In genomic region chr9:96363581-96364140, GRCm38 (mm10) we compare ENCODE assay signal across 8 mouse cellular contexts. TPM values are rescaled to one million over a fixed set of nuclear protein-coding genes. Genes with fewer than 3 reads are reported as not detected.
DNase-seq lines count a peak whose midpoint lies in the region; ATAC-seq and TF ChIP-seq lines count a peak whose summit lies in the region.

No protein-coding gene starts in this region.

- H3K9me3 ChIP-seq in lung, embryonic 14.5 days (ENCODE audit: low read depth, low read length), result no peaks in the 10 kb centered on the region

- no peaks in the 10 kb centered on the region for H3K36me3 ChIP-seq in lung, embryonic 14.5 days (ENCODE audit: insufficient read depth)

- peak; percentile 79 for DNase-seq in MN1 (ENCODE audit: low spot score)
- peak; percentile 72 for DNase-seq in cerebellum, adult 8-10 months
- peak; percentile 30 to 52 for DNase-seq in layer of hippocampus, adult 8-10 months (ENCODE audit: low spot score in 2 of 2)
- peak; percentile 77 for DNase-seq in lung, embryonic 14.5 days
- DNase-seq in thymus, adult 18-20 months, result peak; percentile 39 to 56

- peak overlapping the region; percentile 86 for H3K4me3 ChIP-seq in lung, embryonic 14.5 days (ENCODE audit: low read depth, low read length)

- ATAC-seq in frontal cortex, adult (ENCODE audit: low TSS enrichment), result peak; percentile 54
- peak; percentile 13 to 43; a peak in 2 of 4 replicates for ATAC-seq in hematopoietic stem cell, adult 5-6 weeks (replicated peaks in 1 of 2; ENCODE audit: insufficient read depth in 1 of 2, low FRiP score in 2 of 2, low TSS enrichment in 1 of 2, low read depth in 1 of 2, poor library complexity in 2 of 2, severe bottlenecking in 2 of 2)
- peak; percentile 75 for ATAC-seq in lung, embryonic 14.5 days (ENCODE audit: insufficient read depth)
- peak; percentile 23 for ATAC-seq in neutrophil, adult 5-6 weeks (ENCODE audit: extremely low read depth, insufficient number of reproducible peaks, low FRiP score, poor library complexity, severe bottlenecking)

- under 1% methylated on average over 57 of the region's 64 CpGs for WGBS in lung, embryonic 14.5 days

- peak overlapping the region; percentile 84 for H3K9ac ChIP-seq in lung, embryonic 14.5 days

- no peak for TF ChIP-seq CTCF in lung, embryonic 14.5 days (IDR thresholded peaks at IDR 0.05; ENCODE audit: low read depth)

- peaks cover 10% of the 10 kb centered on the region for H3K4me1 ChIP-seq in lung, embryonic 14.5 days (ENCODE audit: insufficient read depth)

- peak overlapping the region; percentile 60 for H3K4me2 ChIP-seq in lung, embryonic 14.5 days

- H3K27me3 ChIP-seq in lung, embryonic 14.5 days (ENCODE audit: insufficient read depth, low read length), result no peaks in the 10 kb centered on the region

- peak overlapping the region; percentile 96 for H3K27ac ChIP-seq in lung, embryonic 14.5 days (ENCODE audit: low read depth)

RNA-seq across cellular contexts. Expression of gene Atp1b3, which starts 0.6 kb away (rescaled TPM):
- 100 and 146 TPM in 2 replicates for total RNA-seq in hematopoietic stem cell, adult 5-6 weeks (2017)
- total RNA-seq in layer of hippocampus, adult 8-10 months (2022), result 100 to 1,000 TPM in 2 of 4 experiments, 10 to 100 TPM in 2; 95.9 to 111 (median 103) TPM
- 181 and 185 TPM in 2 replicates for polyA plus RNA-seq in lung, embryonic 14.5 days (2014; fragmentation: Nextera tagmentation; extraction: Ambion mirVana)
- total RNA-seq in neutrophil, adult 5-6 weeks (2017), result 149 and 162 TPM in 2 replicates

Comparison
In these comparisons a context has a peak if more than half of its experiments do, and no peak if none do; other contexts are left out.
1. Peak in every context shown above with its lines: DNase-seq, ATAC-seq, H3K4me3 ChIP-seq and H3K27ac ChIP-seq.
2. ATAC-seq: peak in every context shown above with its lines; median percentile 75 in lung, embryonic 14.5 days; 54 in frontal cortex, adult; 28 in hematopoietic stem cell, adult 5-6 weeks; 23 in neutrophil, adult 5-6 weeks.